Mouse (Mus musculus) adrenal gland, postnatal 14 days (tissue): ENCODE results near the gene Gm5771. TPM values are rescaled to one million over a fixed set of nuclear protein-coding genes. Genes with fewer than 3 reads are reported as not detected.
"Not testable (repeated sequence)": the region's sequence is repeated elsewhere in the genome, so short reads cannot be mapped to it uniquely, and the experiment has no call there.

ENCODE experiments used
- DNase-seq: peaks from one replicate; pipeline ENCODE4 v3.0.0; 2021; ENCODE audit warnings: mixed read lengths
- long read RNA-seq, 2 experiments: library from polyadenylated mRNA; stranded (forward); transcript quantifications; one replicate each; pipeline ENCODE4 v2.0.0; 2021
- total RNA-seq: library from RNA; stranded (reverse); gene quantifications from 2 replicates; pipeline ENCODE4 v1.2.3, GENCODE M21; 2021

Gene Gm5771
- not detected in 2 replicates for total RNA-seq
- long read RNA-seq, experiment 1, result 0 reads
- long read RNA-seq, experiment 2, result 0 reads

DNA sequence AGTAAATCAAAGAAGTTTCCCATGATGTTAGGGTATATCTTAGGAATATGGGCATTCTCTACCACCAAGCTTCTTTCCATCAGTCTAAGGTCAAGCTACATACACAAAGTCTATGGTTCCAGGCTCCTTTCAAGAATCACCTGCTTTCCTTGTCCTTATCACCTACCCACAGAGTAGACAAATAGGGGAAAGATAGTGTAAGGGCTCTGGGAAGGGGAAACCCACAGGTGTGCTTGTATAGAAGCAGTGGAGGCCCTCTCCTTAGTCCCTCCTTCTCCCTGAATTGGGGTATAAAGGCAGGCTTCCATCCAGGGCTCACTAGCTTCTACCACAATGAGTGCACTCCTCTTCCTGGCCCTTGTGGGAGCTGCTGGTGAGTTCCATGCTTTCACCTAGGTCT is at the start of gene Gm5771:
TSS of gene Gm5771 (plus strand) at position 301 of the 400 bp plus-strand sequence.
- not testable (repeated sequence) for DNase-seq

DNA sequence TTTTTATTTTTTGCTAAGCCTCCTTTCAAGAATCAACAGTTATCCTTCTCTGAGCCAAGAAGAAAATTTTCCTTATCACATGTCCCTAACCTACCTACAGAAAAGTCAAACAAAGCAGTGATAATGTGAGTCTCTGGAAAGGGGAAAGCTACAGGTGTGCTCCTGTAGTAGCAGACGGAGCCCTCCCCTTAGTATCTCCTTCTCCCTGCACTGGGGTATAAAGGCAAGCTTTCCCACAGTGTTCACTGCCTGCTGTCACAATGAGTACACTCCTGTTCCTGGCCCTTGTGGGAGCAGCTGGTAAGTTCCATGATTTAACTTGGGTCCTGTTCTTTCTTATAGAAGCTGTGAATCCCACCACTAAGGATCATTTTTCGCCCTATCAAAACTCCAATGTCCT is 38.2 kb upstream of the Gm5771 start, which contains the start of gene Try10:
TSS of gene Try10 (plus strand) at position 174 of the 400 bp plus-strand sequence.
- DNase-seq, result no peak

DNA sequence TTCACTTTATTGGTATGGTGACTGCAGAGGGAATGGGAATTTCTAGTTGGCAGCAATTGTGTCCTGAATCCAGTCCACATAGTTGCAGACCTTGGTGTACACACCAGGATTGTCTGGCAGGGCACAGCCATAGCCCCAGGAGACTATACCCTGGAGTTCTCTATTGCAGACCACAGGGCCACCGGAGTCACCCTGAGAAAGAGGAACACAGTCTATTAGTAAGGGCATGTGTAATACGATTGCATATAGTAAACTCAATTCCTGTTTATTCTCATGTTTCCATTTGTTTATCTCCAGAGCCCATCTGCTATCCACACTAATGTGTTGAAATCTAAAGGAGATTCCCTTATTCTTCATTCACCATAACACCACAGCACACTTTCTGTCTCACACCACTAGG is 18.4 kb upstream of the Gm5771 start:
- not testable (repeated sequence) for DNase-seq

DNA sequence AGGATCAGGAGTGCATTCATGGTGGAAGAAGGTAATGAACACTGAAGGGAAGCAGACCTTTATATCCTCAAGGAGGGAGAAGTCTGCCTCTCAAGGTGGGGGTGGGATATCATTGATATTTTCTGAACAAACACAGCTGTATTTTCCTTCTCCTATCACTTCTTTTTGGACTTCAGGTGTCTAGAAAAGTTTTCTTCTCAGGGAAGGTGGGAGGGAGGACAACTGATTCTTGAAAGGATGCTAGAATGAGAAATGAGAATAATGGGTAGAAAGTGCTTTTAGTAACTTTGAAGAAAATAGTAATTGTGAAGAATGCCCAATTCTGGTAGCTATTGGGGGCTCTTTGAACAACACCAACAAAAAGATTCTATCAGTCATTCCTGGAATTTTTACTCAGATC is 14.6 kb upstream of the Gm5771 start, which contains the start of gene Prss3:
TSS of gene Prss3 (minus strand) at position 101 of the 400 bp plus-strand sequence.
- DNase-seq, result not testable (repeated sequence)

DNA sequence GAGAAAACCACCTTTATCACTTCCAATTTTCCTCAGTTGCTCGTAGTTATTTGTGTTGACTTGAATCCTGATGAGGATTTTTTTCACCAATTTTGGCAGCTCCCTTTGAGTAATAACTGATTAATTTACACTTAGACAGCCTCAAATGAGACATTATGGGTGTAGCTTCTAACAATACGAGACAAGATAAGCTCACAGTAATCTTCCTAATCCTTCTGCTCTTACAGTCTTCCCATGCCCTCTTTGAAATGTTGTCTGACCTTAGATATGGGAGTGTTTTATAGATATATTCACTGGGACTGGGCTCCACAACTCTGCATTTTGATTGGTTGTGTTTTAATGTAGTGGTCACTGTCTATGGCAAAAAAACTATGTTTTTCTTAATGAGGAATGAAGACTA is 5.4 kb upstream of the Gm5771 start:
- no peak for DNase-seq

DNA sequence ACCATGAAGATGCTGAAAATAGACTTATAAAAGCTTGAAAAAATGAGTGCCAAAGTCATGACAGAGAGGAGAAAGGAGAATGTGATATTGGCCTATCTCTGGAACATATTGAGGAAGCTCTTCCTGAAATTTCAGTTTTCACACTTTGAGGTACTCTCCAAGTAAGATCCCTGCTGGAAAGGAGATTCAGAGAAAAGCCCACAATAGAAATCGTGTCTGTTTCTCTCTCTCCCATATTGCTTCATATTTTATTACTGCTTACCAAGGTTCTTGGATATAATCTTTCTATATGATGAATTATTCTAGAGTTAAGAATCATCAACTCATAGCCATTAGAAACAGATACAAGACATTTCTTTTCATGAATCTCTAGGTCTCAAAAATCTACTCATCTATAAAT is 516 bp upstream of the Gm5771 start:
- not testable (repeated sequence) for DNase-seq

DNA sequence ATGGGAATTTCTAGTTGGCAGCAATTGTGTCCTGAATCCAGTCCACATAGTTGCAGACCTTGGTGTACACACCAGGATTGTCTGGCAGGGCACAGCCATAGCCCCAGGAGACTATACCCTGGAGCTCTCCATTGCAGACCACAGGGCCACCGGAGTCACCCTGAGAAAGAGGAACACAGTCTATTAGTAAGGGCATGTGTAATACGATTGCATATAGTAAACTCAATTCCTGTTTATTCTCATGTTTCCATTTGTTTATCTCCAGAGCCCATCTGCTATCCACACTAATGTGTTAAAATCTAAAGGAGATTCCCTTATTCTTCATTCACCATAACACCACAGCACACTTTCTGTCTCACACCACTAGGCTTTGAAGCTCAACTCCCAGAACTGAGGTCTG is 50.1 kb downstream of the Gm5771 start:
- not testable (repeated sequence) for DNase-seq

DNA sequence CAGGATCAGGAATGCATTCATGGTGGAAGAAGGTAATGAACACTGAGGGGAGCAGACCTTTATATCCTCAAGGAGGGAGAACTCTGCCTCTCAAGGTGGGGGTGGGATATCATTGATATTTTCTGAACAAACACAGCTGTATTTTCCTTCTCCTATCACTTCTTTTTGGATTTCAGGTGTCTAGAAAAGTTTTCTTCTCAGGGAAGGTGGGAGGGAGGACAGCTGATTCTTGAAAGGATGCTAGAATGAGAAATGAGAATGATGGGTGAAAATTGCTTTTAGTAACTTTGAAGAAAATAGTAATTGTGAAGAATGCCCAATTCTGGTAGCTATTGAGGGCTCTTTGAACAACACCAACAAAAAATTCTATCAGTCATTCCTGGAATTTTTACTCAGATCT is 53.9 kb downstream of the Gm5771 start, which contains the start of gene Gm10334:
TSS of gene Gm10334 (minus strand) at position 101 of the 400 bp plus-strand sequence.
- DNase-seq, result not testable (repeated sequence)

Other genes starting within 250 kb of the Gm5771 start
- not detected in 2 replicates for gene Try4, start 90.1 kb upstream of the Gm5771 start, total RNA-seq
- gene Try5, start 75.5 kb upstream of the Gm5771 start, total RNA-seq, result not detected in 2 replicates
- not detected in 2 replicates for gene Try10, start 38.3 kb upstream of the Gm5771 start, total RNA-seq
- gene Prss3, start 14.7 kb upstream of the Gm5771 start, total RNA-seq, result not detected in 2 replicates
- gene Gm10334, start 53.8 kb downstream of the Gm5771 start, total RNA-seq, result not detected in 2 replicates
- not detected in 2 replicates for gene Prss1, start 66.6 kb downstream of the Gm5771 start, total RNA-seq
- gene Prss2, start 129.4 kb downstream of the Gm5771 start, total RNA-seq, result 0.44 TPM in 1 of 2 replicates, not detected in the other
- gene Ephb6, start 213.1 kb downstream of the Gm5771 start, total RNA-seq, result 13.5 and 15.7 TPM in 2 replicates
- not detected in 2 replicates for gene Trpv6, start 244.0 kb downstream of the Gm5771 start, total RNA-seq